Mouse (Mus musculus) embryonic facial prominence, embryonic 12.5 days (tissue): ENCODE data around the gene Mkln1. TPM values are rescaled to one million over a fixed set of nuclear protein-coding genes. Genes with fewer than 3 reads are reported as not detected.
"Not testable (repeated sequence)": the region's sequence is repeated elsewhere in the genome, so short reads cannot be mapped to it uniquely, and the experiment has no call there.

Experiments
- ATAC-seq: fragments of 200-750 bp; cut with Nextera tagmentation; 2 replicates; pipeline ENCODE4 v1.8.0; 2017; ENCODE audit not compliant: insufficient number of reproducible peaks, insufficient read depth, low FRiP score, low TSS enrichment
- H3K27ac ChIP-seq: fragments of 300-500 bp; sonication (generic); 2 replicates; pipeline ENCODE4 v1.5.1; 2016; ENCODE audit warnings: mild to moderate bottlenecking
- H3K27me3 ChIP-seq: fragments of 300-500 bp; sonication (generic); 2 replicates; pipeline ENCODE4 v1.6.1; 2016; ENCODE audit warnings: mild to moderate bottlenecking, moderate library complexity
- H3K36me3 ChIP-seq: fragments of 300-500 bp; sonication (generic); 2 replicates; pipeline ENCODE4 v1.6.1; 2016; ENCODE audit warnings: mild to moderate bottlenecking
- H3K4me1 ChIP-seq: fragments of 300-500 bp; sonication (generic); 2 replicates; pipeline ENCODE4 v1.6.1; 2016
- H3K4me2 ChIP-seq: fragments of 300-500 bp; sonication (generic); replicated peaks from 2 replicates; pipeline ENCODE4 v1.6.1; 2016; ENCODE audit warnings: mild to moderate bottlenecking, moderate library complexity
- H3K4me3 ChIP-seq: fragments of 300-500 bp; sonication (generic); 2 replicates; pipeline ENCODE4 v1.5.1; 2016; ENCODE audit warnings: mild to moderate bottlenecking
- H3K9ac ChIP-seq: fragments of 300-500 bp; sonication (generic); 2 replicates; pipeline ENCODE4 v1.6.1; 2016; ENCODE audit warnings: mild to moderate bottlenecking, moderate library complexity
- H3K9me3 ChIP-seq: fragments of 300-500 bp; sonication (generic); 2 replicates; pipeline ENCODE4 v1.6.1; 2016; ENCODE audit warnings: mild to moderate bottlenecking, moderate library complexity
- WGBS: fragments of 180-500 bp; shearing (Covaris S2); methylation state at CpG from one replicate; pipeline ENCODE4 v1.1.7; 2016; 5-methylcytosine and 5-hydroxymethylcytosine counted together
- polyA plus RNA-seq: library from polyadenylated mRNA; unstranded; fragments of >200 nt; fragmentation: Nextera tagmentation; extraction: Ambion mirVana; gene quantifications from 2 replicates; pipeline ENCODE4 v1.2.1, GENCODE M21; 2016

Mkln1 gene
- polyA plus RNA-seq, 1 experiment from 2014 or later: 199 TPM

- H3K4me1 ChIP-seq: peaks cover 22% of the 10 kb centered on the region; the same call in 1 of the 2 replicates
- not testable (repeated sequence) for H3K36me3 ChIP-seq, H3K9me3 ChIP-seq, H3K9ac ChIP-seq, H3K27ac ChIP-seq, ATAC-seq
- 44% methylated on average over 3 of the region's 3 CpGs for WGBS
- H3K4me2 ChIP-seq: peak overlapping the region; percentile 92
- H3K27me3 ChIP-seq: peaks cover 64% of the 10 kb centered on the region
- peak overlapping the region; percentile 59; the same call in 1 of the 2 replicates for H3K4me3 ChIP-seq
Measured at GRCm38 (mm10) chr6:31561948-31562347, 163.4 kb downstream of the Mkln1 start.

DNA sequence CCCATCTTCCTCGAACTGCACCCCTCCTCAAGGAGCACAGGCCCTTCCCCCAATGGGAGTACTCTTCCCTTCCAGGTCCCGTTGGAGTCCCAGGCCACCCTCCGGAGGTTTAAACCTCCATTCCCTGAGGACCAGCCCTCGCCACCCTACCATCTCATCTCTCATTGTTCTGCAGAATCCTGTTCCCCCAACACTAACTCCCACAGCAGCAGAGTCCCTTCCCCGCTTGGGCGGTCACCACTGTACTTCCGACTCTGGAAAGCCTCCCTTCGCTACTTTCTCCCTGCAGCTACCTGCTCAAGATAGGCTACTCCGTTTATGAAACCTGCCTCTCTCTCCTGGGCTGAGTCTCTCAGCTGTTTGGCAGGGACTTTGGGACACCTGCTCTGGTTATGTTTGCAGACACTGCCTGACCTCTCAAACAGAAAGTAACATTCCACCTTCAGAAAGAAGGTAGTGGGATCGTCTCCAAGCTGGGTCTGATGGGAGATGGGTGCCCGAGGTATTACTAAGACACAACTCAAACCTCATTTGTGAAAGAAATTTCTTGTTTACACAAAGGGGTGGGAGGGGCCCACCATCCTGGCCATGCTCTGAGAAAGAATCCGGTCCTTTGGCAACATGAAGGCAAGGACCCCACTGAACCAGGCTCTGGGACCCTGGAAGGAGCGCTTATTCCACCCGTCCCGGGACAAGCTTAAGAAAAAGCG, 164.0 kb downstream of the Mkln1 start:
- WGBS: 5% methylated on average over 16 of the region's 16 CpGs
- peak overlapping the region; percentile 92 for H3K4me2 ChIP-seq
- no peaks in the 10 kb centered on the region for H3K36me3 ChIP-seq
- no peak for ATAC-seq
- H3K27me3 ChIP-seq: peaks cover 70% of the 10 kb centered on the region
- H3K9ac ChIP-seq: peak overlapping the region; percentile 49; the same call in 1 of the 2 replicates
- H3K27ac ChIP-seq: no peak overlapping the region
- peaks cover 22% of the 10 kb centered on the region; the same call in 1 of the 2 replicates for H3K4me1 ChIP-seq
- peak overlapping the region; percentile 59 for H3K4me3 ChIP-seq
- no peaks in the 10 kb centered on the region for H3K9me3 ChIP-seq

DNA sequence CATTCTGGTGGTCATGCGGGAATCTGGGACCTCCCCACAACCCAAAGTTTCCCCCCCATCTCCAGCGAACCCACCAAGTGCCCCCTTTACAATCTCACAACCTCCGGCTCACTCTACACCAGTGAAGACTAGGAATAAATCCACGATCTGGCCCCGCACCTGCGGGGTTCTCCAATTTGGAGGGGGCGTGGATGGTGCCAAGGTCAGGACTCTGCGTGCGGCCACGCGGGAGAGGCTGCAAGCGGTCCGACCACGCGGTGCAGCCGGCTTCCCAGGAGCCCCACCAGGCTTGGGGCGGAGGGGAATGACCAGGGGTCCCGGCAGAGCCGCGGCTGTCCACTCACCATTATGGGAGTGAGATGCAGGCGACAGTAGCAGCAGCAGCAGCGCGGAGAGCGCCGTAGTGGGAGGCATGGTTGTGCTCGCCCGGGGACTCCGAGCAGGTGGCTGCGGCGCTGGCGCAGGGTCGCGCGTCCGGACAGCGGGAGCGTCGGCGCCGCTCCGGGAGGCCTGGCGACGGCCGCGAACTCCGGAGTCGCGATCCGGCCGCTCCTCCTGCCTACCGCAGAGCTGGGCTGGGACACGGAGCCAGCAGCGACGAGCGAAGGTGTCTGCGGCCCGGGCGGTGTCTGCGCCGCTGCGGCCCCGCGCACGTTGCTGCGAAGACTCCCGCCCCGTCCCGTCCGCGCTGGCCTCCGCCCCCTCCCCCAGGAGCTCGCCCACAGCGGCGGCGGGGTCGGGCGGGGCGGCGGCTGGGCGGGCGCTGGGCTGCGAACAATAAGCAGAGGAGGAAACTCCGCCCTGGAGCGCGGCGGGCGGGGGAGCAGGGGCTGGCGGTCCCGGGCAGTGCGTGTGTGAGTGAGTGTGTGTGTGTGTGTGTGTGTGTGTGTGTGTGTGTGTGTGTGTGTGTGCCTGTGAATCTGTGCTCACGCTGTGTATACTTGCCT, 165.0 kb downstream of the Mkln1 start, which contains the start of gene Podxl:
TSS of gene Podxl (minus strand) at position 747 of the 947 bp plus-strand sequence.
- 0 out of 2 replicates have a peak within 1 kb of the TSS, but pooled peaks have one; percentile 11 for H3K27ac ChIP-seq

DNA sequence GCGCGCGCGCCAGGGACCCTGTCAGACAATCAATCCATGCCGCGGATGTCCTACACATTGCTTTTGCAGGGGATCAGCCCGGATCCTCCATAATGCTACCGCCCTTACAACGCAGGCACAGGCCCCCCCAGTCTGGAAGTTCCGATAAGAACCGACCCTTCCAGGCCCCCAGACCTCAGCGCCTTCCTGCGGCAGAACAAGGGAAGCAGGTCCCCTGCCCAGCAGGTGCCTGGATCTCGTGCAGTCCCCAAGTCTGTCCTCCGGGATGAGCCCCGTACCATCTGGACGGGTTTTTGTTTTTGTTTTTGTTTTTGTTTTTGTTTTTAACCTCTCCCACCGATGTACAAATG, 165.6 kb downstream of the Mkln1 start:
- no peaks in the 10 kb centered on the region for H3K36me3 ChIP-seq
- no peak overlapping the region for H3K27ac ChIP-seq
- peak overlapping the region; percentile 40; the same call in 1 of the 2 replicates for H3K9ac ChIP-seq
- peaks cover 73% of the 10 kb centered on the region for H3K27me3 ChIP-seq
- H3K4me1 ChIP-seq: peaks cover 25% of the 10 kb centered on the region; the same call in 1 of the 2 replicates
- no peaks in the 10 kb centered on the region for H3K9me3 ChIP-seq
- WGBS: 0% methylated on average over 18 of the region's 18 CpGs
- peak overlapping the region; percentile 92 for H3K4me2 ChIP-seq
- peak overlapping the region; percentile 59 for H3K4me3 ChIP-seq
- ATAC-seq: no peak

More for the DNA sequence above, 165.0 kb downstream of the Mkln1 start, which contains the start of gene Podxl:
- Histone ChIP-seq H3K9ac (peak within 1 kb of the TSS; percentile 49), H3K4me2 (peak within 1 kb of the TSS; percentile 92), H3K4me1 (peaks cover 25% of the 10 kb centered on the region; the same call in 1 of the 2 replicates), H3K4me3 (peak within 1 kb of the TSS; percentile 59), H3K9me3 (no peaks in the 10 kb centered on the region), H3K36me3 (no peaks in the 10 kb centered on the region), H3K27me3 (peaks cover 74% of the 10 kb centered on the region)
- peak; percentile 83 for ATAC-seq
- under 1% methylated on average over 66 of the region's 91 CpGs for WGBS

DNA sequence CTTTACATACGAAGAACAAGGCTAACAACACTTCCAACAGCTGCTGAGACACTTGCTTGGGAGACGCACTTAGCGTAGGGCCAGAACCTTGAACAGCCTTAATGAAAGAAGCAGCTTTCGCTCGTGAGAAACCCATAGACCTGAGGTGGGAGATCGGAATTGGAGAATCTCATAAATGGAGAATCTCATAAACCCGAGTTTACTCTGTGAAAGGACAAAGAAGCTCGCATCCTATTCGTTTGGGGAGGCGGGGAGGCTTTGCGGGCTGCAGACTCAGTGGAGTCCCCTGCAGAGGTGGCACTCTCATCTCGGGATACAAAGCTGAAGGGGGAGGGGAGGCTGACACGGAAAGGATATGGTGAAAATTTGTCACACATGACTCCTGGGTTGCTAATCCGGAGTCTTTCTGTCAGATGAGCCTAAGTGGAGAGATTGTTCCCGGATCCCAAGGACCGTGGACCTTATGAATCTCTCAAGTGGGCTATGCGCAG, 166.4 kb downstream of the Mkln1 start:
- H3K36me3 ChIP-seq: no peaks in the 10 kb centered on the region
- H3K27me3 ChIP-seq: peaks cover 76% of the 10 kb centered on the region
- no peak for ATAC-seq
- H3K9me3 ChIP-seq: no peaks in the 10 kb centered on the region
- H3K4me1 ChIP-seq: peaks cover 23% of the 10 kb centered on the region; the same call in 1 of the 2 replicates
- 2% methylated on average over 17 of the region's 17 CpGs for WGBS
- H3K4me3 ChIP-seq: peak overlapping the region; percentile 59; the same call in 1 of the 2 replicates
- no peak overlapping the region for H3K27ac ChIP-seq
- no peak overlapping the region for H3K9ac ChIP-seq
- H3K4me2 ChIP-seq: peak overlapping the region; percentile 92

Other genes with a start within 250 kb of the Mkln1 start
- 9.2 and 10.1 TPM in 2 replicates for gene Podxl, start 165.2 kb downstream of the Mkln1 start, polyA plus RNA-seq